Mouse (Mus musculus) intestine, postnatal 0 days (tissue): Measurements from ENCODE around the gene Cyp2d11. TPM values are rescaled to one million over a fixed set of nuclear protein-coding genes. Genes with fewer than 3 reads are reported as not detected.
"Not testable (repeated sequence)": the region's sequence is repeated elsewhere in the genome, so short reads cannot be mapped to it uniquely, and the experiment has no call there.

Experiments
- ATAC-seq: fragments of 200-750 bp; cut with Nextera tagmentation; 2 replicates; pipeline ENCODE4 v1.8.0; 2017; ENCODE audit warnings: mild to moderate bottlenecking, moderate TSS enrichment, moderate library complexity
- H3K27ac ChIP-seq: fragments of 300-500 bp; sonication (generic); 2 replicates; pipeline ENCODE4 v1.5.1; 2014; ENCODE audit warnings: mild to moderate bottlenecking, low read depth, low read length, moderate library complexity
- H3K27me3 ChIP-seq: fragments of 300-500 bp; sonication (generic); replicated peaks from 2 replicates; pipeline ENCODE4 v1.6.1; 2014; ENCODE audit warnings: low read length, mixed read lengths; ENCODE audit not compliant: control insufficient read depth, insufficient read depth
- H3K36me3 ChIP-seq: fragments of 300-500 bp; sonication (generic); 2 replicates; pipeline ENCODE4 v1.6.1; 2014; ENCODE audit warnings: mild to moderate bottlenecking, moderate library complexity; ENCODE audit not compliant: control insufficient read depth, insufficient read depth
- H3K4me1 ChIP-seq: fragments of 300-500 bp; sonication (generic); replicated peaks from 2 replicates; pipeline ENCODE4 v1.6.1; 2014; ENCODE audit warnings: antibody characterized with exemption, low read length, mixed read lengths; ENCODE audit not compliant: control insufficient read depth, insufficient read depth
- H3K4me2 ChIP-seq: fragments of 300-500 bp; sonication (generic); replicated peaks from 2 replicates; pipeline ENCODE4 v1.6.1; 2014; ENCODE audit warnings: low read depth, mild to moderate bottlenecking, moderate library complexity
- H3K4me3 ChIP-seq: fragments of 300-500 bp; sonication (generic); 2 replicates; pipeline ENCODE4 v1.5.1; 2014; ENCODE audit warnings: low read depth, low read length
- H3K9ac ChIP-seq: fragments of 300-500 bp; sonication (generic); 2 replicates; pipeline ENCODE4 v1.6.1; 2014; ENCODE audit warnings: mild to moderate bottlenecking, low read depth, low read length
- H3K9me3 ChIP-seq: fragments of 300-500 bp; sonication (generic); 2 replicates; pipeline ENCODE4 v1.6.1; 2016; ENCODE audit warnings: mixed run types; ENCODE audit not compliant: control insufficient read depth
- CTCF ChIP-seq: sonication (generic); IDR thresholded peaks from 2 replicates; pipeline ENCODE4 v1.5.1; 2016; ENCODE audit warnings: low read depth, mild to moderate bottlenecking, control low read depth, antibody characterized with exemption, moderate library complexity
- WGBS: fragments of 180-500 bp; shearing (Covaris S2); extraction: QIAGEN DNeasy Blood & Tissue Kit; methylation state at CpG from one replicate; pipeline ENCODE4 v1.1.7; 2014; 5-methylcytosine and 5-hydroxymethylcytosine counted together
- polyA plus RNA-seq: library from polyadenylated mRNA; unstranded; fragments of >200 nt; fragmentation: Nextera tagmentation; extraction: Ambion mirVana; gene quantifications from 2 replicates; pipeline ENCODE4 v1.2.1, GENCODE M21; 2015

The Cyp2d11 gene
- polyA plus RNA-seq, 1 experiment from 2014 or later: not detected

DNA sequence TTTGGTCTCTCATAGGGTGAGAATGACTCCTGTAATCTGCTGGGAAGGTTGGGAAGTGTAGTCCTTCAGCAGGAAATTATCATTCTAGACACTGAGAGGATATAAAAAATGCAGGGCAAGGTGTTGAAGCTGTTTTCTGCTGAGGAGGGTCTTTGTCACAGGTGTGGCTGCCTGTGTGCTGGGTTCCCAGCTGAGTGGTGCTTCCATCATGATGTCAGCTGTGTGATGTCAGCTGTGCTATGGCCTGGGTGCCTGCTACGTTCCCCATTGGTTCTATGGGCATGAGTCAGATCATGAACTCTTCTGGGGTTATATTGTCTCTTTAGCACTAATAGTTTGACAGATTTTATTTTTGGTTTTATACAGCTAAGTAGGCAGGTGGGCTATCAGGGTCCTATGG lies 25.0 kb downstream of the Cyp2d11 start:
- H3K9me3 ChIP-seq: no peaks in the 10 kb centered on the region
- H3K9ac ChIP-seq: no peak overlapping the region
- H3K4me1 ChIP-seq: no peaks in the 10 kb centered on the region
- H3K36me3 ChIP-seq: peaks cover 13% of the 10 kb centered on the region
- no peak overlapping the region for H3K27ac ChIP-seq
- H3K27me3 ChIP-seq: no peaks in the 10 kb centered on the region
- ATAC-seq: no peak
- no peak for TF ChIP-seq CTCF
- H3K4me2 ChIP-seq: no peak overlapping the region
- 90% methylated on average over 1 of the region's 1 CpGs for WGBS
- H3K4me3 ChIP-seq: no peak overlapping the region

DNA sequence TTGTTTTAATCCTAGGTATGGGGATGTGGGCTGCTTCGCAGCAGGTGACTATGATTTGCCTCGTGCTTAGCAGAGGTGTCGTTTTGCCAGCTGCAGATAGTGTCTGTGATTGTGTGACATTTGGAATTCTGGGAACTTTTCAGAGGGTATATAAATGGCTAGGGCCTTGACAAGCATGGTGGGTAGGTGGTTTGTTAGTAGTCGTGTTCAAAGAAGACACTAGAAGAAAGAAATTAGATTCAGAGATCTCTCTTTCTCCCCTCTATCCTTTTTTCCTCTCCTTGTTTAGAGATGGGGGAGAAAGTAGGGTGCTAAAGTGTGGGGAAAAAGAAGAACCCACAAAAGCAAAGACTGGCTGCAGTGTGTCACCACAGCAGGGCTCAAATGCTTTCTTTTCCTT lies 25.7 kb downstream of the Cyp2d11 start:
- WGBS: 90% methylated on average over 4 of the region's 4 CpGs
- ATAC-seq: no peak
- H3K27ac ChIP-seq: no peak overlapping the region
- H3K4me1 ChIP-seq: no peaks in the 10 kb centered on the region
- no peak overlapping the region for H3K4me2 ChIP-seq
- no peak overlapping the region for H3K4me3 ChIP-seq
- peaks cover 9% of the 10 kb centered on the region; the same call in 1 of the 2 replicates for H3K36me3 ChIP-seq
- TF ChIP-seq CTCF: no peak
- H3K9ac ChIP-seq: no peak overlapping the region
- H3K9me3 ChIP-seq: no peaks in the 10 kb centered on the region
- H3K27me3 ChIP-seq: no peaks in the 10 kb centered on the region

DNA sequence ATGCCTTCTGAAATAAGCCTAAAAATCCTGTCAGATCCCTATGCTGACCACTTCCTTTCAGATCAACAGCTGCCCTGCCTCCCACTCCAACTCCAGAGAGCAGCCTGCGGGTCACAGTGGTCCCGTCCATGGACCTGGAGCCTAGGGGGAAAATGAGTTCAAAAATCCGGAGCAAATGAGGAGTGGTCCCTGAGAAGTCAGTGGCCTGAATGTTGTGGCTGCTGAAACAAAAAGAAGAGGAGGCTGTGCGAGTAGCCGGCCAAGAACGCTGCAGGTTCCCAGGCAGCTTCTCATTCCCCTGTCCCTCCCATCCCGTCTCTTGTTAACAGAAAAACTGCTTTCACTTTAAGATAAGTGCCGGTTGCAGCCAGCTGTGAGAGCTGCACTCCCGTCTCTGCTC lies 29.3 kb downstream of the Cyp2d11 start:
- H3K27ac ChIP-seq, H3K9ac ChIP-seq, ATAC-seq, H3K27me3 ChIP-seq, H3K36me3 ChIP-seq, H3K4me3 ChIP-seq, H3K4me1 ChIP-seq, H3K9me3 ChIP-seq: not testable (repeated sequence)
- WGBS: 20% methylated on average over 6 of the region's 9 CpGs
- H3K4me2 ChIP-seq: peak overlapping the region; percentile 24; the same call in 1 of the 2 replicates

DNA sequence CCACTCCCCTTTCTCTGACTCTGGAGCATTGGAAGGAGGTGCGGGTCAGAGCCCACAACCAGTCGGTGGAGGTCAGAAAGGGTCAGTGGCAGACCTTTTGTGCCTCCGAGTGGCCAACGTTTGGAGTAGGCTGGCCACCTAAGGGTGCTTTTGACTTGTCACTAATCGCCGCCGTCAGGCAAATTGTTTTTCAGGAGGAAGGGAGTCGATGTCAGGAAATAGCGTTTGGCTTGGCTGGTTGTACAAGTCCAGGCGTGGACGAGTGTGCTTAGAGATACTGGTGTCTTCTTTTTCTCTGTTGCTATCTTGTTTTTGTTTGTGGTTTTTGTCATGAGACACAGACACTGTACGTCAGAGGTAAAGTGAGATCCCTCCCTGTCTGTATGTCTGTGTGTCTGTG lies 30.0 kb downstream of the Cyp2d11 start:
- not testable (repeated sequence) for H3K4me1 ChIP-seq, H3K27ac ChIP-seq, H3K27me3 ChIP-seq, H3K9me3 ChIP-seq, H3K4me3 ChIP-seq, ATAC-seq, H3K4me2 ChIP-seq, H3K36me3 ChIP-seq, H3K9ac ChIP-seq
- WGBS: 80% methylated on average over 7 of the region's 12 CpGs

DNA sequence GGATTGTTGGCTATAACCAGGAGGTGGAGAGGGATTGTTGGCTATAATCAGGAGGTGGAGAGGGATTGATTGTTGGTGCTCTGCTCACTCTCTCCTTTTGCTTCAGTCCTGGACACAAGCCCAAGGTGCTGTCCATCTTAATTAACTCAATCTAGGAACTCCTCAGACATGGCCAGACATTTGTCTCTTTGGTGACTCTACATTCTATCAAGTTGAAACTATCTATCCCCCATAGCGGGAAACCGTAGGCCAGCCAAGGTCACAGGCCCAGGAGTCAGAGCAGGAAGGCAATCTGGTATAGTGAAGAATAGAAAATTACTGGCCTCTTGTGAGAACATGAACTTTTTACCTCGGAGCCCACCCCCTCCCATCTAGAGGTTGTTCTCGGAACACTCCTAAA lies 31.6 kb downstream of the Cyp2d11 start:
- no peaks in the 10 kb centered on the region for H3K27me3 ChIP-seq
- H3K36me3 ChIP-seq: no peaks in the 10 kb centered on the region
- no peak overlapping the region for H3K9ac ChIP-seq
- no peaks in the 10 kb centered on the region for H3K9me3 ChIP-seq
- no peak overlapping the region for H3K4me2 ChIP-seq
- no peak overlapping the region for H3K4me3 ChIP-seq
- no peaks in the 10 kb centered on the region for H3K4me1 ChIP-seq
- WGBS: 78% methylated on average over 3 of the region's 4 CpGs
- TF ChIP-seq CTCF: no peak
- no peak for ATAC-seq
- peak overlapping the region; percentile 85 for H3K27ac ChIP-seq

DNA sequence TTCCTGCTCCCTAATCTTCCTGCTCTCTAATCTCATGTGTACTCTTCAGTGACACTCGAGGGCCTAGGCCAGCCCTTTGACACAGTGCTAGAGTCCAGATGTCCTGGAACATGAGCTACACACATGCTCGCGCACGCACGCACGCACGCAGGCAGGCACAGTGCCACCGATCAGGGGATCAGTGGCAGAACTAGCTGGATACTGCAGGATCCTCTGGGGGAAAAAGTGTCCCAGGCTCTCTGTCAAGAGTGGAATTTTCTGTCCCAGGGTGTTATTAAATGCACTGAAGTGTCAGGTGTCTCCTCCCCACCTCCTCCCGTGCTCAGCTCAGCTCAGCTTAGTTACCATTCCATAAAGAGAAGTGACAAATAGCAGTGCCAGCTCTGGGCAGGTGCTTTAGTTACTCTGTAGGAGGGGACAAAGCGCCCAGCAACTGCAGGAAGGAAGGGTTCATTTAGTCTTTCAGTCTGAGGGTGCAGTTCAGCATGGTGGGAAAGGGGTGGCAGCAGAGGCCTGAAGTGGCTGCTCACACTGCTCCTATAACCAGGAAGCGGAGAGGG lies 32.3 kb downstream of the Cyp2d11 start:
- Histone ChIP-seq H3K4me1 (no peaks in the 10 kb centered on the region), H3K4me3 (no peak overlapping the region), H3K27ac (peak overlapping the region; percentile 85), H3K4me2 (no peak overlapping the region), H3K9me3 (no peaks in the 10 kb centered on the region), H3K27me3 (no peaks in the 10 kb centered on the region), H3K36me3 (no peaks in the 10 kb centered on the region), H3K9ac (no peak overlapping the region)
- TF ChIP-seq CTCF: peak; percentile 76
- peak; percentile 97 for ATAC-seq
- WGBS: 46% methylated on average over 11 of the region's 11 CpGs
